Mouse (Mus musculus): ENCODE data around the gene Metap1. TPM values are rescaled to one million over a fixed set of nuclear protein-coding genes. Genes with fewer than 3 reads are reported as not detected.

Metap1 gene
- polyA plus RNA-seq, 1 experiment = 0.97 TPM

DNA sequence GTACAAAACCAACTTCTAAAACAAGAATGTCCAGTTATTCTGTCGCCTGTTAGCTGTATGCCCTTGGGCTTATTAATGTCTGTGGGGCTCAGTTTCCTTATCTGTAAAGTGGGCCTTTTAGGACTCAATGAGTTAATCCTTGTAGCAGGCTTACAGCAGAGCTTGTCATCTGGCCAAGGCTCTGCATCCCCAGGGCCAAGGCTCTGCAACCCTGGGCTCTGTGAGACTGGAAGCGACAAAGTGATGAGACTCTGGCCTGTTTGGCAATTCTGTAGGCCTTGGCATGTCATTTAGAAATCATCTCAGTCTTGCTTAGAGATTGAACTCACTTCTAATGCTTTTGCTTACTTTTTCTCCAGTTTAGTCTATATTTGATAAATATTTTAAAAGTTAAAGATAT is 20.3 kb upstream of the Metap1 start:
- Histone ChIP-seq H3K4me1 (ENCODE audit: control insufficient read depth) (no peaks in the 10 kb centered on the region), H3K27me3 (ENCODE audit: control insufficient read depth) (0 out of 2 replicates have a peak, but pooled peaks cover 2% of the 10 kb centered on the region), H3K4me3 (replicated peaks) (no peak overlapping the region), H3K9me3 (ENCODE audit: control insufficient read depth, low read length) (no peaks in the 10 kb centered on the region), H3K36me3 (ENCODE audit: control insufficient read depth) (no peaks in the 10 kb centered on the region)
- no peak for TF ChIP-seq GATA1 (IDR thresholded peaks at IDR 0.05; ENCODE audit: low read length)
- no peak for TF ChIP-seq TAL1 (IDR thresholded peaks at IDR 0.05; ENCODE audit: low read length)

DNA sequence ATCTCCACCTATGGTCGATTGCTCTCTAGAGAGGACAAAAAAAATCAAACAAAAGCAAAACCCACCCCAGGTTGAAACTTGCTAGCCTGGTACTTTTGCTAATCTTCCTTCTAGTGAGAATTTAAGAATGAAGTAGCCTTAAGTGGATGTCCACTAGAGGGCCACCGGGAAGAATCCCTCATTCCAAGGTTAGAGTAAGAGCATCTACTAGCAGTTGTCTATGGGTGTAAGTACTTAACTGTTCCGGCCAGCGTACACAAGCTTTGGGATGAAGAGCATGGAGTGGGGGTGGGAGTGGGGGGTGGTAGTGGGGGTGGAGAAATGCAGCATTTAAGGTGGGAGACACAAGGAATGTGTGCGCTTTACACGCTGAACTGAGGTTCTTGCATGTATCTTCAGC is 17.4 kb upstream of the Metap1 start:
- Histone ChIP-seq H3K27me3 (ENCODE audit: control insufficient read depth) (0 out of 2 replicates have a peak, but pooled peaks cover 2% of the 10 kb centered on the region), H3K4me1 (ENCODE audit: control insufficient read depth) (no peaks in the 10 kb centered on the region), H3K4me3 (replicated peaks) (no peak overlapping the region), H3K9me3 (ENCODE audit: control insufficient read depth, low read length) (no peaks in the 10 kb centered on the region), H3K36me3 (ENCODE audit: control insufficient read depth) (no peaks in the 10 kb centered on the region)
- no peak for TF ChIP-seq TAL1 (IDR thresholded peaks at IDR 0.05; ENCODE audit: low read length)
- no peak for TF ChIP-seq GATA1 (IDR thresholded peaks at IDR 0.05; ENCODE audit: low read length)

DNA sequence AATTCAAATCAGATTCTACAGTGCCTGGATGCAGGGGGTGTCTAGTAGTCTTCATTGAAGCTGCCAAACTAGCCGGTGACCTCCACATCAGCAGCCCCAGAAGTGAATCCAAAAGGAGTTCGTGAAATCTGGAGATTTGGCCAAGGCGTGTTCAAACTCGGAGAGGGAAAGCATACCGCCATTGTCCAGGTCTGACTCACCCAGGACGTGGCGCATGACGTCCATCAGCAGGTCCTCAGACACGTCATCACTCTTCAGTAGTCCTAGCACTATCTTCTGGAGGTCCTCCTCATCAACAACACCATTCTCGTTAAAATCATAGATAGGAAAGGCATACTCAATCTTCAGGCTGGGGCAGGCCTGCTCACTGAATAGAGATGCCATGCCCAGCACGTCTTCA is 14.4 kb upstream of the Metap1 start:
- no peaks in the 10 kb centered on the region for H3K36me3 ChIP-seq (ENCODE audit: control insufficient read depth)
- H3K27me3 ChIP-seq (ENCODE audit: control insufficient read depth) = 0 out of 2 replicates have a peak, but pooled peaks cover 2% of the 10 kb centered on the region
- no peaks in the 10 kb centered on the region for H3K4me1 ChIP-seq (ENCODE audit: control insufficient read depth)
- H3K4me3 ChIP-seq (replicated peaks) = no peak overlapping the region
- H3K9me3 ChIP-seq (ENCODE audit: control insufficient read depth, low read length) = no peaks in the 10 kb centered on the region
- TF ChIP-seq GATA1 (IDR thresholded peaks at IDR 0.05; ENCODE audit: low read length) = no peak
- TF ChIP-seq TAL1 (IDR thresholded peaks at IDR 0.05; ENCODE audit: low read length) = no peak

DNA sequence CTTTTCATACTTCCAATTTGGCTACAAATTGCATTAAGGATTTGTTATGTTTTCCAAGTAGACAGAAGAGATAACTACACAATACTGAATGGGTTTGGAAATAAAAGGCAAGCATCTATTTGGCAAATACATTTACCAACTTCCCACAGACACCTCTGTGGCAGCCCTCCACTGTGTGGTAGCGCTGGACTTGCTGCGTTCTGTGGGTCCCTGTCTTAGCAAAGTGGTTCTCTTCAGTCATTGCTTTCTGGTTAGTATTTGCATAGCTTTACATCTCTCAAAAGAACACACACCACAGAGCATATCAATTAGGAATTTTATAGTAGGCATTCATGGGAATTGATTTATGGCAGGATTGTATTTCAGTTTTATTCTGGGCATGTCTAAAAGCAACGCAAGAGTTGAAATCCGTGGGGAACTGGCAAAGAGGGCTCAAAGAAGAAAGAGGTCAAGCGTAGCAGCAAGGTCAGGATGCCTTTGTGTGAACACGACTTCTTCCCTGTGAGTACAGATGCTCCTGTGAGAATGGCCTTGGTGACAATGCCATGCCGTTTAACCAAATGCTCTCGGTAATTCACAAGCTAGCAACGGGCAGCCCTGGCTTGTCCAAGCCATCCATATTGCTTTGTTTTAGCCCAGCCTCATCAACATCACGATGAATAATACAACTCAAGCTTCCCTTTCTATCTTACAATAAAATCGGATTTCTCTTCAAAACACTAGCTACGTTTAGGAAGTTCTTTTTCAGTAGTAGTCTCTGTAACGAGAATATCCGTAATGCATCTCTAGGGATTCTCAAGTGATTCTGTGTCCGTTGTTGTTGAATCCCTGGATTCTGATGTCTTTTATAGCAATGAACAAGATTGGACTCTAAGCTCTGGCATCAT is 10.8 kb upstream of the Metap1 start:
- Histone ChIP-seq H3K4me1 (ENCODE audit: control insufficient read depth) (peaks cover 11% of the 10 kb centered on the region), H3K4me3 (replicated peaks) (no peak overlapping the region), H3K27me3 (ENCODE audit: control insufficient read depth) (no peaks in the 10 kb centered on the region), H3K36me3 (ENCODE audit: control insufficient read depth) (no peaks in the 10 kb centered on the region), H3K9me3 (ENCODE audit: control insufficient read depth, low read length) (no peaks in the 10 kb centered on the region)
- TF ChIP-seq TAL1 (IDR thresholded peaks at IDR 0.05; ENCODE audit: low read length) (no peak), GATA1 (IDR thresholded peaks at IDR 0.05; ENCODE audit: low read length) (no peak)

DNA sequence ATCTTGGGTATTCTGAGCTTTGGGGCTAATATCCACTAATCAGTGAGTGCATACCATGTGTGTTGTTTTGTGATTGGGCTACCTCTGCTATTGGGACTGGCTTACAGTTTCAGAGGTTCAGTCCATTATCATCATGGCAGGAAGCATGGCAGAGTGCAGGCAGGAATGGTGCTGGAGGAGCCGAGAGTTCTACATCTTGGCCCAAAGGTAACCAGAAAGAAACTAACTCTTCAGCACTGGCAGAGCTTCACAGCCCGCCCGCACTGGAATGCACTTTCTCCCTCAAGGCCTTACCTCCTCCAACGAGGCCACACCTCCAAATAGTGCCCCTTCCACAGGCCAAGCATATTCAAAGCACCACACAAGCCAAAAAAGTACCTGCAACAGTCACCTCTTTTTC is 9.4 kb upstream of the Metap1 start:
- H3K9me3 ChIP-seq (ENCODE audit: control insufficient read depth, low read length) = no peaks in the 10 kb centered on the region
- H3K36me3 ChIP-seq (ENCODE audit: control insufficient read depth) = no peaks in the 10 kb centered on the region
- no peak overlapping the region for H3K4me3 ChIP-seq (replicated peaks)
- no peaks in the 10 kb centered on the region for H3K27me3 ChIP-seq (ENCODE audit: control insufficient read depth)
- peaks cover 21% of the 10 kb centered on the region for H3K4me1 ChIP-seq (ENCODE audit: control insufficient read depth)
- TF ChIP-seq GATA1 (IDR thresholded peaks at IDR 0.05; ENCODE audit: low read length) = no peak
- no peak for TF ChIP-seq TAL1 (IDR thresholded peaks at IDR 0.05; ENCODE audit: low read length)

DNA sequence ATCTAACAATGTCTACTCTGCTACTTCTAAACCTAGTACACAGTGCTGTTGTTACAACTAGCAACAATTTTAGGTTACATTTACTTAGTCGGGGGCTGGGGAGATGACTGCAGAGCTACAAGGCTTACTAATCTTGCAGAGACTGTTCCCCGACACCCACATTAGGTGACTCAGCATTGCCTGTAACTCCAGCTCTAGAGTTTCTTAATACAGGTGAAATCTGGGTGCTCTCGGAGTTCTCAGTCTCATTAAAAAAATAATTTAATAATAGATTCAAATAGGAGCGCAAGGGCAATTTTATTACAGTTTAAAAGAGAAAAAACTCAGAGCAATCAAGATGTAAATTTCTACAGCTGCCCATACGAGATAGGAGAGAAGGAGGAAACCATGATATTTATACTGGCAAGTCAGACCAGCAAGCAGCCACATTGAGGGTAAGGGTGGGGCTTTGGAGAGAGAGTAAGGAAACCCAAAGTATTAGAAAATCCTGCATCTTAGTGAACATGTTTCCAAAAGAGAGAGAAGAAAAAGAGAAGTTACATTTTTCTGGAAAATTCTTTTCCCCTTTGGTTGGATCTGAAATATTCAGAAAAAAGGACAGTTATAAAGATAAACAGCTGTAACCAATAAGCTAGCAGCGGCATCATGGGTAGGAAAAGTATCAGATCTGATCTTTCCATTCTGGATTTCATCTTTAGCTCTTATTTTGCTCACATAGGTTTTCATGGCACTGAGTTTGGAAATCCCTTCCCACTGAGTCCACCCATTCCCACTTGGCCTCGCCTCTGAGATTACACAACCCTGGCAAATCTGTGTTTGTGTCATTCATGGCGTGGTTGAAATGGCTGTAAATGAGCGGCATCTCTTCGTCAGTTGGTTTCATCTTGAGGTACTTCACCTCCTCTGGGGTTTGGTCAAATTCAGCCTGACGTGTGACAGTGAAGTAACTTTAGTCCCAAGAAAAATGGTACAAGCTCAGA is 6.1 kb upstream of the Metap1 start:
- Histone ChIP-seq H3K36me3 (ENCODE audit: control insufficient read depth) (no peaks in the 10 kb centered on the region), H3K9me3 (ENCODE audit: control insufficient read depth, low read length) (peaks cover 3% of the 10 kb centered on the region), H3K4me1 (ENCODE audit: control insufficient read depth) (peaks cover 28% of the 10 kb centered on the region), H3K4me3 (replicated peaks) (no peak overlapping the region), H3K27me3 (ENCODE audit: control insufficient read depth) (no peaks in the 10 kb centered on the region)
- TF ChIP-seq GATA1 (IDR thresholded peaks at IDR 0.05; ENCODE audit: low read length) (no peak), TAL1 (IDR thresholded peaks at IDR 0.05; ENCODE audit: low read length) (no peak)

DNA sequence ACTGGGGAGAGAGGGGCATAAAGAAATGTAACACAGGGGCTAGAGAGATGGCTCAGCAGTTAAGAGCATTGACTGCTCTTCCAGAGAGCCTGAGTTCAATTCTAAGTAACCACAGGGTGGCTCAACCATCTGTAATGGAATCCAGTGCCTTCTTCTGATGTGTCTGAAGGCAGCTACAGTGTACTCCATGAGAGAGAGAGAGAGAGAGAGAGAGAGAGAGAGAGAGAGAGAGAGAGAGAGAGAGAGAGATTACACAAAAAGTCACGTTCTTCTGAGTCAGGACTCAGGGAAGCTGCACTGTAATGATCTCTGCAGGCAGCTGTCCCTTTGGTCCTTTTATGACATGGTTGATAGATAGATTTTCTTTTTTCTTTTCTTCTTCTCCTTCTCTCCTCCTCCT is 5.2 kb upstream of the Metap1 start:
- Histone ChIP-seq H3K4me3 (replicated peaks) (no peak overlapping the region), H3K27me3 (ENCODE audit: control insufficient read depth) (no peaks in the 10 kb centered on the region), H3K9me3 (ENCODE audit: control insufficient read depth, low read length) (peaks cover 3% of the 10 kb centered on the region), H3K4me1 (ENCODE audit: control insufficient read depth) (peaks cover 36% of the 10 kb centered on the region), H3K36me3 (ENCODE audit: control insufficient read depth) (no peaks in the 10 kb centered on the region)
- TF ChIP-seq TAL1 (IDR thresholded peaks at IDR 0.05; ENCODE audit: low read length) (no peak), GATA1 (IDR thresholded peaks at IDR 0.05; ENCODE audit: low read length) (no peak)

DNA sequence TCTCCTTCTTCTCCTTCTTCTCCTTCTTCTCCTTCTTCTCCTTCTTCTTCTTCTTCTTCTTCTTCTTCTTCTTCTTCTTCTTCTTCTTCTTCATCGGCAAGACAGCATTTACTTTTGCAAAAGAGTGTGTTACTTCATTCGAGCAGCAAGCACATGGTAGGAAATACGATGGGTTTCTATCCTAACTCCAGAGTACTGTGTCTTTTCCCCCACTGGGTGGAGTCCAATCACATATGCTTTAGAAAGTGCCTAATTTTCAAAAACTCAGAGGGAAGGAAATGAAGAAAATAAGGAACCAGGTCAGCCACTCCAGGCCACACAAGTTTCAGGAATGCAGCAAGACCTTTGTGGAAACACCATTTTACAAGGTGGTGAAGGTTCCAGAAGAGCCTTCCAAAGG is 4.4 kb upstream of the Metap1 start:
- Histone ChIP-seq H3K4me1 (ENCODE audit: control insufficient read depth) (peaks cover 37% of the 10 kb centered on the region), H3K27me3 (ENCODE audit: control insufficient read depth) (no peaks in the 10 kb centered on the region), H3K9me3 (ENCODE audit: control insufficient read depth, low read length) (peaks cover 3% of the 10 kb centered on the region), H3K4me3 (replicated peaks) (no peak overlapping the region), H3K36me3 (ENCODE audit: control insufficient read depth) (no peaks in the 10 kb centered on the region)
- no peak for TF ChIP-seq TAL1 (IDR thresholded peaks at IDR 0.05; ENCODE audit: low read length)
- no peak for TF ChIP-seq GATA1 (IDR thresholded peaks at IDR 0.05; ENCODE audit: low read length)

DNA sequence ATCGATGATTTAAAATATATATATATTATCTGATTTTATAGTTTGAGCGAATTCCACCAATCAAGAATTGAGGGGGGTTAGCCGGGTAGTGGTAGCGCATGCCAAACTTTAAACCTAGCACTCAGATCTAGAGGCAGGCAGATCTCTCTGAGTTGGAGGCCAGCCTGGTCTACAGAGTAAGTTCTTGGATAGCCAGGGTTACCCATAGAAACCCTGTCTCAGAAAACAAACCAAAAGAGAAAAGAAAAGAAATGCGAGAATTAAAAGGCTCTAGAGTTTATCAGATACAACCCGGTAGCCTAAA is 671 bp upstream of the Metap1 start:
- peaks cover 18% of the 10 kb centered on the region for H3K36me3 ChIP-seq (ENCODE audit: control insufficient read depth)
- H3K9me3 ChIP-seq (ENCODE audit: control insufficient read depth, low read length) = peaks cover 3% of the 10 kb centered on the region
- H3K4me1 ChIP-seq (ENCODE audit: control insufficient read depth) = peaks cover 49% of the 10 kb centered on the region
- H3K27me3 ChIP-seq (ENCODE audit: control insufficient read depth) = no peaks in the 10 kb centered on the region
- TF ChIP-seq GATA1 (IDR thresholded peaks at IDR 0.05; ENCODE audit: low read length) = no peak
- TF ChIP-seq TAL1 (IDR thresholded peaks at IDR 0.05; ENCODE audit: low read length) = no peak
- peak overlapping the region; percentile 72 for H3K4me3 ChIP-seq (replicated peaks)

Data from erythroblast, embryonic 14.5 days (primary cell).